Mouse (Mus musculus) hematopoietic stem cell, adult 5-6 weeks (primary cell): ENCODE data around the gene Tmed11. TPM values are rescaled to one million over a fixed set of nuclear protein-coding genes. Genes with fewer than 3 reads are reported as not detected.
A peak's percentile ranks its signal among the peaks of the same experiment; 100 is the strongest.
"Not testable (repeated sequence)": the region's sequence is repeated elsewhere in the genome, so short reads cannot be mapped to it uniquely, and the experiment has no call there.

Source experiments
- ATAC-seq, 2 experiments: fragments of 125-278 bp in 1 of 2; replicated peaks in 1 of 2; 2 replicates each; pipeline ENCODE4 v1.8.0; 2016 to 2017; ENCODE audit warnings: inconsistent platforms in 2 of 2, mild to moderate bottlenecking in 2 of 2, moderate number of reproducible peaks in 2 of 2, low read depth in 1 of 2, moderate TSS enrichment in 1 of 2; ENCODE audit not compliant: low FRiP score in 2 of 2, poor library complexity in 2 of 2, severe bottlenecking in 2 of 2, insufficient read depth in 1 of 2, low TSS enrichment in 1 of 2
- total RNA-seq: library from RNA; stranded (forward); fragments of 172-1452, 232-1000 nt; gene quantifications from 2 replicates; pipeline ENCODE4 v1.2.3, GENCODE M21; 2017

Tmed11 gene
- not detected in 2 replicates for total RNA-seq

GRCm38 (mm10) chr5:108795263-108795662 is at the start of gene Tmed11:
Tmed11 (minus strand) TSS chr5:108795363.
- ATAC-seq, result not testable (repeated sequence)

DNA sequence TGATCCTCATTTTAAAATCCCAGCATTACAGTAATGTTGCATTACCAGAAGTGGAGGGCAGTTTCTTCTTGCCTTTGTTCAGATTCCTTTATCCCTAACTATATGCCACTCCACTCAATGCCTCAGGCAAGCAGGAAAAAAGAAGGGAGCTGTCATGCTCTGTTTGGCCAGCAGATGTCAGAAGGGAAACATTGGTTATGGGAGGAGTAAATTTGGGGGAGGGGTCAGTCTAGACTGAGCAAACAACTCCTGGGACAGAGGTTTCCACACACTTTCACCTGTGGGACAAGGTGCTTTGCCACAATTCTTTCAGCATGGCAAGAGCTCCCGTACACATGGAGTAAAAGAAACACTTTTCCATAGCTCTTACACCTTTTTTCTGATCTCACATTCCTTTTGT is 41.0 kb upstream of the Tmed11 start:
- ATAC-seq, result no peak

GRCm38 (mm10) chr5:108823276-108823675 is 28.1 kb upstream of the Tmed11 start:
- no peak for ATAC-seq

DNA sequence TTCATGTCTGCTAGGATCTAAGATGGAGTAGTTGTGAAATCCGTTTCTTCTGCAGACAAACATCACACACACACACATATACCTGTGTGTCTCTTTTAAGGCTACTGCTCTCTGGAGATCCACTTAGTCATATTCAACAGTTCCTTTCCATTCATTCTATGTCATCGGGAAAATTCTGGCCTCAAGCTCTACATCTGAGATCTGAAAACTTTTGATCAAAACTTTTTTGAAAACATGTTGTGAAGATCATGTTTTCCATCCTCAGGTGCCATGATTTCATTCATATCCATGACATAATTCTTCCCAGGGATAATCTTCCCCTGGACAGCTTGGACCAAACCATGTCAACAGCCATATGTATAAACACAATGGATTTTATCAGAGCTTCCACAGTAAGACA is 13.6 kb upstream of the Tmed11 start, which contains the start of gene Vmn2r8:
Vmn2r8 (minus strand) TSS at position 101 of the 400 bp plus-strand sequence.
- not testable (repeated sequence) for ATAC-seq

GRCm38 (mm10) chr5:108803646-108804045 is 8.5 kb upstream of the Tmed11 start:
- no peak for ATAC-seq

GRCm38 (mm10) chr5:108790385-108790784 is 4.8 kb downstream of the Tmed11 start:
- 0 out of 4 replicates have a peak, but pooled peaks of 1 of the 2 experiments have one; percentile 17 for ATAC-seq

GRCm38 (mm10) chr5:108774630-108775306 is 20.4 kb downstream of the Tmed11 start, which contains the start of gene Rnf212:
Rnf212 (minus strand) TSS chr5:108774982.
- ATAC-seq, result no peak

- ATAC-seq, result no peak
These were observed 35.2 kb downstream of the Tmed11 start for GRCm38 (mm10) chr5:108760002-108760401.

DNA sequence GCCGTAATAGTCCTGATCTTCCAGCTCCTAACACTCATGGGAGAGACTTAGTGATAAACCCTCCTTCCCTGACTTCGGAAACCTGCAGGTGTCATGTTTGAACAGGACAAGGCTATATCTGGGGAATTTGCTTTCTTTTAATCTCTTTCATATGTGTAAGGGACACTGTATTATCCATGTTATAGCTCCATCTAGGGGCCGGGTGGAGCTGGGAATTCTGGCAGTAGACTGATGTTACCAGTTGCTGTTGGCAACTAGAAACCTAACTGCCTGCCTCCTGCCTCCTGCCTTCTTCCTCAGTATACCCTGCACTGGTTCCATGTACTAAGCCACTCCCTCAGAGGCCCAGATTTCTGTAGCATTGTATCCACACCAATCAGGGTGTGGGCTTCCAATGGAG is 36.8 kb downstream of the Tmed11 start:
- ATAC-seq, result 0 out of 4 replicates have a peak, but pooled peaks of 1 of the 2 experiments have one; percentile 17

- not testable (repeated sequence) for ATAC-seq
These were observed 43.9 kb downstream of the Tmed11 start for GRCm38 (mm10) chr5:108751258-108751657.

DNA sequence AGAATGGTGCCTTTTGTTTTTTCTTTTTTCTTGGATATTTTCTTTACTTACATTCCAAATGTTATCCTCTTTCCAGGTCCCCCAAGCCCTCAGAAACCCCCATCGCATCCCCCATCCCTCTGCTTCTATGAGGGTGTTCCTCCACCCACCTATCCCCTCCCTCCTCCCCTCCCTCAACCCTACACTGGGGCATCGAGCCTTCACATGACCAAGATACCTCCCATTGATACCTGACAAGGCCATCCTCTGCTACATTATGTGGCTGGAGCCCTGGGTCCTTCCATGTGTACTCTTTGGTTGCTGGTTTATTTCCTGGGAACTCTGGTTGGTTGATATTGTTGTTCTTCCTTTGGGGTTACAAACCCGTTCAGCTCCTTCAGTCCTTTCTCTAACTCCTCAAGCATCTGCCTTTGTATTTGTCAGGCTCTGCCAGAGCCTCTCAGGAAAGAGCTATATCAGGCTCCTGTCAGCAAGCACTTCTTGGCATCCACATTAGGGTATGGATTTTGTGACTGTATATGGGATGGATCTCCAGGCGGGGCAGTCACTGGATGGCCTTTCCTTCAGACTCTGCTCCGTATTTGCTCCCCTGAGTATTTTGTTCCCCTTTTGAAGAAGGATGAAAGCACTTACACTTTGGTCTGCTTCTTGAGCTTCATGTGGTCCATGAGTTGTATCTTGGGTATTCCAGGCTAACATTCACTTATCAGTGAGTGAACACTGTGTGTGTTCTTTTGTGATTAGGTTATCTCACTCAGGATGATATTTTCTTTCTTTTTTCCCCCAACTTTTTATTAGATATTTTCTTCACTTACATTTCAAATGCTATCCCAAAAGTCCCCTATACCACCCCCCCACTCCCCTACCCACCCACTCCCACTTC is 44.6 kb downstream of the Tmed11 start:
- no peak for ATAC-seq

DNA sequence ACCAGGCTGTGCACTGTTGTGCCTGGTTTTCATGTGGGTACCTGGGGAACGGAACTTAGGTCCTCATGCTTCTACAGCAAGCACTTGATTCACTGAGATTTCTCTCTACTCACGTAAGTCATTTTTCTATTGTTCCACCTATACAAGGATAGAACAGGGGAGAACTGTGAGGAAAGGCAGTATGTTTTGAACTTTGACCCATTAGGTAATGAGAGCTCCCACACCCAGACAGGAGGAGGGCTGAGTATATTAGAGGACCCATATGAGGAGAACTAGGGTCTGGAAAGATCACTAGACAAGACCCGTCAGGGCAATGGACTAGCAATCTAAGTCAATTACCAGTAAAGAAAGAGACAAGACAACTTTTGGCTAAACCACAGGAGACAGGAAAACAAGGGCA is 50.5 kb downstream of the Tmed11 start:
- ATAC-seq, result no peak

DNA sequence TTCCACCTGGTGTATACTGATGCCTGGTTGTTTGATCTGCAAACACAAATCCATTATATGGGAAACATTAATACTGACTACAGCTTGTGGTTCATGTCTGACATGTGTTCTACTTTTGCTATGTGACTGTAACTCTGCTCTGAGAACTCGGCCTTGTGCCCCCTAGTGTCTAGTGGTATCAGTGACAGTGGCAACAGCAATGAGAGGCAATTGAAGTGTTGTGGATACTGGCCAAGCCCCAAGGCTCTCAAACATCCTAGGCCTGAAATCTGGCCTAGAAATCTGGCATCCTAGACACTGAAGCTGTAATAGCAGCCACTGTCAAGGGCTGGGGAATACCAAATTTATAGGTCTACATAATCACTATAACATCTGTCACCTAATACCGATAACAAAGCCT is 51.3 kb downstream of the Tmed11 start:
- 0 out of 4 replicates have a peak, but pooled peaks of 1 of the 2 experiments have one; percentile 32 for ATAC-seq

DNA sequence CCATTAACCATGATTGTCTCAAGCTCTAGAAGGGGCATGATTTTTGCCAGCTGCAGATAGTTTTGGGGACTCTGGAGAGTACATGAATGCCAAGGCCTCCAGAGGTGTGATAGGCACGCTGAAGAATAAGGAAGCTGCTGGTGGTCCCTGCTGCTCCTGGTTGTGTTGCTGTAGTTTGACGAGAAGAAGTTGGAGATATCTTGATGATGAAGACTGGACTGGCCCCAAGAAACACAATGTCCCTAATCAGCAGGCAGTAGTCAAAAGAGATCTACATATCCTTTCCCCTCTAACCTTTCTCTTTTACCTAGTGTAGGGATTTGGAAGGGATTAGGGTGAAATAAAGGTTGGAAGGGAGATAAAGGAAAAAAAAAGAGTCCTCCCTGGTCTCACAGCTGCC is 52.6 kb downstream of the Tmed11 start:
- no peak for ATAC-seq

DNA sequence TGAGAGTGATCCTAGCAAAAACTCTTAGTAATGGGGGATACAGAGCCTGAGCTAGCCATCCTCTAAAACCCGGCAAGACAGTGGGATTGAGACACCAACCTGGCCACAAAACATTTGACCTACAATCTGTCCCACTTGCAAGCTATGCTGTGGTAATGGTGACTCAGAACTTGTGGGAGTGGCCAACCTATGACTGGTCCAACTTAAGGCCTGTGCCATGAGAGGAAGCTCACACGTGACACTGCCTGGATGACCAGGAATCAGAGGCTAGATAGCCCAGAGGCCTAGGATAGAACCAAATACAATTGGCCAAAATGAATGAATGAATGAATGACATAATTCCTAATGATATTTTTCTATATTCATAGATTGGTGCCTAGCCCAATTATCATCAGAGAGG is 53.3 kb downstream of the Tmed11 start:
- no peak for ATAC-seq

GRCm38 (mm10) chr5:108727425-108727824 is 67.7 kb downstream of the Tmed11 start:
- no peak for ATAC-seq
